Mouse (Mus musculus) olfactory bulb, adult 2 months (tissue): Measurements from ENCODE around the gene Gm44511.

Experiments
- CTCF ChIP-seq: fragments of 200-500 bp; IDR thresholded peaks from 2 replicates; pipeline ENCODE4 v1.5.1; 2012; ENCODE audit warnings: low read depth, mild to moderate bottlenecking, low read length, moderate library complexity; ENCODE audit not compliant: insufficient read depth
- POLR2A ChIP-seq: fragments of 200-500 bp; IDR thresholded peaks from 2 replicates; pipeline ENCODE4 v1.6.1; 2012; ENCODE audit warnings: mild to moderate bottlenecking, low read depth, low read length, moderate library complexity; ENCODE audit not compliant: insufficient read depth

GRCm38 (mm10) chr6:128737445-128737844 lies 88.7 kb downstream of the Gm44511 start:
- TF ChIP-seq POLR2A, result no peak
- TF ChIP-seq CTCF, result no peak
